Mouse (Mus musculus): ENCODE data around the gene Hoxa6. TPM values are rescaled to one million over a fixed set of nuclear protein-coding genes. Genes with fewer than 3 reads are reported as not detected.

Hoxa6 gene
- not detected in 2 replicates for polyA plus RNA-seq (2011; ENCODE audit: insufficient read depth, insufficient read length, low replicate concordance, missing spikeins)

DNA sequence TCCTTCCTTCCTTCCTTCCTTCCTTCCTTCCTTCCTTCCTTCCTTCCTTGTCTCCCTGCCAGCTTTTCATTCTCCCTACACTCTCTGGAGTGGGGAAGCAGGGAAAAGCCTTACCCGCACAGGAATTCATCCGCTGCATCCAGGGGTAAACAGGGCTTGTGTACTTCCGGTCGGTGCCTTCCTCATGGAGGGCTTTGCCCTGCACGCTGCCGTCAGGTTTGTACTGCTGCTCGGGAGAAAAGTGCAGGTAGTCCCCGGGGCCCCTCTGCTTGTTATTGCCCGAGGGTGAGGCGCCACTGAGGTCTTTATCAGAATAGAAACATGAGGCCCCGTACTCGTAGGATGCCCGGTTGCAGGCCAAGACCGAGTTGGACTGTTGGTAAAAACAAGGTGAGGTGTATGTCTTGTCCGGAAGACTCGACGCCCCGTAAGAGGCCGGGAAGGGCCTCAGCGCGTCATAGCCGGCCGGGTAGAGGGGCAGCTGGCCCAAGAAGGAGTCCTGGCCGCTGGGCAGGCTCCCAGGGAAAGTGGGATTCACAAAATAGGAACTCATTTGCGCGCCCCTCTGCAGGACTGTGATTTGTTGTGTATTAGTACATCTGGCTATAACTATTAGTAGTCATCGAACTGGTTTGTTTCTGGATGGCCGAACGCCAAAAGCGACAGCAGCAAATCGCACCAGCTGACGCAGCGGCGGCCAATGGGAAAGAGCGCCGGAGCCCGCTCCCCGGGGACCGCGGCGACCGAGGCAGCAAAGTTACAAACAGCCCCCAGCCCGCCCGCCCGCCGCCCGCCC, at the start of gene Hoxa6:
Gene Hoxa6 (minus strand): TSS at position 651 of the 796 bp plus-strand sequence.
- WGBS, result 22% methylated on average over 47 of the region's 47 CpGs
- H3K27ac ChIP-seq (ENCODE audit: control insufficient read depth, insufficient read depth, low read depth, low read length, poor library complexity), result no peak within 1 kb of the TSS
- no peak within 1 kb of the TSS for H3K4me3 ChIP-seq (replicated peaks; ENCODE audit: control insufficient read depth, low read depth, low read length)
- H3K4me1 ChIP-seq (ENCODE audit: control insufficient read depth, insufficient read depth, low read length), result no peaks in the 10 kb centered on the region; the same call in 1 of the 2 replicates
- no peak for TF ChIP-seq POLR2A (IDR thresholded peaks at IDR 0.05; ENCODE audit: borderline replicate concordance, control insufficient read depth, low read depth, low read length)
- no peak for TF ChIP-seq CTCF (IDR thresholded peaks at IDR 0.05; ENCODE audit: control insufficient read depth, insufficient read depth, low read length)

DNA sequence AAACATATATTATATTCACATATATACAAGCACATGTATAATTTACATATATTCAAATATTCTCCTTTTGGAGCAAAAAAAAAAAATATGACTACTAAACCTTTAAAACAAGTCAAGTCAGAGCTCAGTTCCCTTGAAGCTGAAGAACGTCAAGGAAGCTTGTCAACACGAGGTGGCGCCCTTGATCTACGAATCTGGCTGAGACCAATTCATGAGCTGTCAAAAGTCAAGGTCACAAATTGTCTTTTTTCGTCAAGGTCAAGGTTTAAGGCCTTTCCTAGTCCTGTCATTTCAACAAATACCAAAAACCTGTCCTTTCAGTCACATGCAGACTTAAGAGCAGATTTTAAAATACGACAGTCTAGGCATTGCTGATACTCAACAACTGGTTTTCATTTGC, 48.4 kb upstream of the Hoxa6 start:
- WGBS, result under 1% methylated on average over 6 of the region's 6 CpGs
- Histone ChIP-seq H3K4me3 (replicated peaks; ENCODE audit: control insufficient read depth, low read depth, low read length) (no peak overlapping the region), H3K27ac (ENCODE audit: control insufficient read depth, insufficient read depth, low read depth, low read length, poor library complexity) (no peak overlapping the region), H3K4me1 (ENCODE audit: control insufficient read depth, insufficient read depth, low read length) (no peaks in the 10 kb centered on the region)
- TF ChIP-seq POLR2A (IDR thresholded peaks at IDR 0.05; ENCODE audit: borderline replicate concordance, control insufficient read depth, low read depth, low read length) (no peak), CTCF (IDR thresholded peaks at IDR 0.05; ENCODE audit: control insufficient read depth, insufficient read depth, low read length) (peak; percentile 68)

GRCm38 (mm10) chr6:52253511-52254500, 45.3 kb upstream of the Hoxa6 start:
- WGBS, result 3% methylated on average over 59 of the region's 59 CpGs
- TF ChIP-seq CTCF (IDR thresholded peaks at IDR 0.05; ENCODE audit: control insufficient read depth, insufficient read depth, low read length), result no peak
- no peak for TF ChIP-seq POLR2A (IDR thresholded peaks at IDR 0.05; ENCODE audit: borderline replicate concordance, control insufficient read depth, low read depth, low read length)
- Histone ChIP-seq H3K27ac (ENCODE audit: control insufficient read depth, insufficient read depth, low read depth, low read length, poor library complexity) (no peak overlapping the region; the same call in 1 of the 2 replicates), H3K4me1 (ENCODE audit: control insufficient read depth, insufficient read depth, low read length) (no peaks in the 10 kb centered on the region), H3K4me3 (replicated peaks; ENCODE audit: control insufficient read depth, low read depth, low read length) (no peak overlapping the region)

DNA sequence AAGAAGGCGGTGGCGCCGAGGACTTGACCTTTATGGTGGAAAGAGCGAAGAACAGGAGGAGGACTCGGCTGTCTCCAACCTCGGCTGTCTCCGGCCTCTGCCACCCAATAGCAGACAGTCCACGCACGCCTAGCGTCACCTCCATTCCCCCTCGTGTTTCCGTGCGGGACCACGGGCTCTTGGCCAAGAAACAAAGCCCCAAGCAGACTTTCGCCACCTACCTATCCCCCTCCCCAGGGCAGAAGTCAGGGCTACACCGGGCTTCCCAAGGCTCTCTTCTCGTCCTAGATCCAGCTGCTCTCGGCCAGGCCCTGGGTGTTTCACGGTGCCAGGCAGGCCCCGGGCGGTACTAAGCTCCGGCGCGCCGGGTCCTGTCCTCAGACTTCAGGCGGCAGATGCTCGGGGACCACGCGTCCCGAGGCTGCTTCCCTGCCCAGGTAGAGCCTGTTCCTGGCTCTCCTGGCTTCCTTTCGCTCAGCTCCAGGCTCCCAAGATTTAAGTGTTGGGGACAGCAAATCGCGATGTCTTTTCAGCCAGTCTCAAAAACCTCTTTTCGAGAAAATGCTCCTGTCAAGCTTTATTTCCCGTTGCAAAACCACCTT, 44.4 kb upstream of the Hoxa6 start:
- 4% methylated on average over 35 of the region's 35 CpGs for WGBS
- no peak overlapping the region for H3K4me3 ChIP-seq (replicated peaks; ENCODE audit: control insufficient read depth, low read depth, low read length)
- no peak for TF ChIP-seq POLR2A (IDR thresholded peaks at IDR 0.05; ENCODE audit: borderline replicate concordance, control insufficient read depth, low read depth, low read length)
- no peaks in the 10 kb centered on the region for H3K4me1 ChIP-seq (ENCODE audit: control insufficient read depth, insufficient read depth, low read length)
- no peak overlapping the region for H3K27ac ChIP-seq (ENCODE audit: control insufficient read depth, insufficient read depth, low read depth, low read length, poor library complexity)

- 10% methylated on average over 24 of the region's 24 CpGs for WGBS
- Histone ChIP-seq H3K27ac (ENCODE audit: control insufficient read depth, insufficient read depth, low read depth, low read length, poor library complexity) (no peak overlapping the region), H3K4me3 (replicated peaks; ENCODE audit: control insufficient read depth, low read depth, low read length) (no peak overlapping the region), H3K4me1 (ENCODE audit: control insufficient read depth, insufficient read depth, low read length) (no peaks in the 10 kb centered on the region)
- no peak for TF ChIP-seq POLR2A (IDR thresholded peaks at IDR 0.05; ENCODE audit: borderline replicate concordance, control insufficient read depth, low read depth, low read length)
- TF ChIP-seq CTCF (IDR thresholded peaks at IDR 0.05; ENCODE audit: control insufficient read depth, insufficient read depth, low read length), result no peak
Measured at GRCm38 (mm10) chr6:52252016-52252774, 43.7 kb upstream of the Hoxa6 start.

DNA sequence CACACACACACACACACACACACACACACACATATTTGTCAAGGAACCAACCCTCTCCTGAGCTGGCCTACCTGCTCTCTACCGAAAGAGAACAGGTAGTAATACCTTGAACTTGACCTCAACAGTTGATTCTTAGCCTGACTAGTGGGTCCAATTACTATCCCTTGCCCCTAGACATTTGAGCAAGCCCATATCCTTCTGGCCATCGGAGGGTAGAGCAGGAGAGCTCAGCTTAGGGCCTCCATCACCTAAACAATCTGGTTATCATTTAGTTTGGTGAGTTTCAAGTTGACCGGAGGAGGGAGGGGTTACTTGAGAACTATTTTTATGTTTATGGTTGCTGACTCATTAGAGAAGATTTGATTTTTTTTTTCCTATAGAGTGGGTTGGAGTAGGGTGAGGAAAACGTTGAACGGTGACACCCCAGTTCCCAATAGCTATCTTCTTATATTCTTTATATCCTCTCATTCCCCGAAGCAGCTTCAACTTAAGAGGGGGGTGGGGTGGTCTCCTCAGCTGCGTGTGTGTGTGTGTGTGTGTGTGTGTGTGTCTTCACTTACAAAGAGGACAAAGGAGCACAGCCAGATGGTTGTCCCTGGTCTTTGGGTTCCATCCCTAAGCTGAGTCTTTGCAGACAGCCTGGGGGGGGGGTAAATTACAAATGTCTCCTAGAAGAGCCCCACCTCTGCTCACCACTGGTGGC, 42.8 kb upstream of the Hoxa6 start:
- no peak overlapping the region for H3K27ac ChIP-seq (ENCODE audit: control insufficient read depth, insufficient read depth, low read depth, low read length, poor library complexity)
- 12% methylated on average over 7 of the region's 7 CpGs for whole genome bisulfite sequencing
- no peak overlapping the region for H3K4me3 ChIP-seq (replicated peaks; ENCODE audit: control insufficient read depth, low read depth, low read length)
- TF ChIP-seq CTCF (IDR thresholded peaks at IDR 0.05; ENCODE audit: control insufficient read depth, insufficient read depth, low read length), result no peak
- no peak for TF ChIP-seq POLR2A (IDR thresholded peaks at IDR 0.05; ENCODE audit: borderline replicate concordance, control insufficient read depth, low read depth, low read length)
- no peaks in the 10 kb centered on the region for H3K4me1 ChIP-seq (ENCODE audit: control insufficient read depth, insufficient read depth, low read length)

DNA sequence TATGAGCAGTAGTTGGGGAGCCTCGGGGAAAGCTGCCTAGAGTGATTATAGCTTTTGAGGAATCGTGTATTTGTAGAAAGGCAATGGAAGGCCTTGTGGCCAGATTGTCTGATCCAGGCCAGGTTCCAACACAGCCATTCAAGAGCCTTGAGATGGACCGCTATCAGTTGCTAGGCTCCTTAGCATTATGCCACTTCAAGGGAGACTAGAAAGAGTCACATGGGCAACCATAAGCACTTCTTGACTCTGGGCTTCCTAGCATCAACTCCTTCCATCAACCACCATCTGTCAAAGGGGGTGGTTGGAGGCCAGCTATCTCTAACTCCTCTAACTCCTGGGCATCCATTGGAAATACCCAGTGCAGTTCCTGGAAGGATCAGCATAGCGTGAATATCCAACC, 41.3 kb upstream of the Hoxa6 start:
- WGBS, result 15% methylated on average over 4 of the region's 4 CpGs
- Histone ChIP-seq H3K4me3 (replicated peaks; ENCODE audit: control insufficient read depth, low read depth, low read length) (no peak overlapping the region), H3K27ac (ENCODE audit: control insufficient read depth, insufficient read depth, low read depth, low read length, poor library complexity) (no peak overlapping the region), H3K4me1 (ENCODE audit: control insufficient read depth, insufficient read depth, low read length) (no peaks in the 10 kb centered on the region)
- no peak for TF ChIP-seq CTCF (IDR thresholded peaks at IDR 0.05; ENCODE audit: control insufficient read depth, insufficient read depth, low read length)
- TF ChIP-seq POLR2A (IDR thresholded peaks at IDR 0.05; ENCODE audit: borderline replicate concordance, control insufficient read depth, low read depth, low read length), result no peak
